Mouse (Mus musculus) heart, postnatal 4 days (tissue): ENCODE measurements around the gene Ndufa4l2. TPM values are rescaled to one million over a fixed set of nuclear protein-coding genes. Genes with fewer than 3 reads are reported as not detected.

ENCODE experiments used
- DNase-seq: peaks from one replicate; pipeline ENCODE4 v3.0.0; 2021
- total RNA-seq, 2 experiments: library from RNA; stranded (reverse); gene quantifications; 2 replicates each; pipeline ENCODE4 v1.2.3; 2021

Gene Ndufa4l2
- total RNA-seq, 2 experiments from 2014 or later: 34.2 to 34.9 TPM

GRCm38 (mm10) chr10:127509837-127510701 lies 4.7 kb upstream of the Ndufa4l2 start:
- DNase-seq: no peak

DNA sequence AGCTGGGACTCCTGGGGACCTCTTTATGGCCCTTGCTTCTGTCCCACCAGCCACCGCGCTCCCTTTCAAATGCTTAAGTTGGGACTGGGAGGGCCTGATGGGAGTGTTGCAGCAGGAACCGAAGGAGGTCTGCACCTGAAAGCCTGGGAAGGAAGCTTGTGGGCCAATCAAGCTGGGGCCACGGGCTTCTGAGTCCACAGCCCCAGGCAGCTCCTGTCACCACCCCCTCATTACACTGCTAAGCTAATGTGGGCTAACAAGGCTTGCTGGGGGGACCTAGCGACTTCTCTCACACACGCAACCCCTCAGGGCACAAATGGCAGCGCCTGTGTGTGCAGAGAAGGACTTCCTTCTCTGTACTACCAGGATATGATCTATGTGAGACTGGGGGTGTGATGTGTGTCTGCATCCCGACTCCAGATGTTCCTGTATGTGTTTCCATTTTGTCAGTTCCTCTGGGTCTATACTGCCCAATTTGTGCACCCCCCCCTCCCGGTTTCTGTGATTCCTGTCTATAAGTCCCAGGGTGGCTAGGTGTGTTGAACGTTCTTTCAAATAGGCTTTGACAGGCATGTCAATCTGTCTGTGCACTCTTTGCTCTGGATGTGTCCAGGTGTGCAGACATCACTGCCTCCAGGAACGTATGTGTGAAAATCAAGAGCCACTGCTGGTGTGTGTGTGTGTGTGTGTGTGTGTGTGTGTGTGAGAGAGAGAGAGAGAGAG lies 3.7 kb upstream of the Ndufa4l2 start:
- no peak for DNase-seq

- peak; percentile 44 for DNase-seq
Measured at GRCm38 (mm10) chr10:127511634-127512306, 3.0 kb upstream of the Ndufa4l2 start.

DNA sequence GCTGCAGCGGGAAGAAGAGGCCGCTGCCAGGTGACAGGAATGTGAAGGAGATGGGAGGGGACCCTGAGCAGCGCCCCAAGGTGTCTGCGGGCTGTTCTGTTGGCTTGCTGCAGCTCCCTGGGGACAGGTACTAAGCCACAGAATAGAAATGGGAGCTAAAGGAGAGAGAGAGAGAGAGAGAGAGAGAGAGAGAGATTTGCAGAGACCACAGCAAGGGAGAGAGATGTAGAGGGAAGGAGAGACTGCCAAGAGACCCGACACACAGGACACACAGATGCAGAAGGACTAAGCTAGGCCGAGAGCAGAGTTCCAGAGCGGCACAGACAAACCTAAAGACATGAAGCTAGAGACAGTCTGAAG lies 2.5 kb upstream of the Ndufa4l2 start:
- DNase-seq: no peak

DNA sequence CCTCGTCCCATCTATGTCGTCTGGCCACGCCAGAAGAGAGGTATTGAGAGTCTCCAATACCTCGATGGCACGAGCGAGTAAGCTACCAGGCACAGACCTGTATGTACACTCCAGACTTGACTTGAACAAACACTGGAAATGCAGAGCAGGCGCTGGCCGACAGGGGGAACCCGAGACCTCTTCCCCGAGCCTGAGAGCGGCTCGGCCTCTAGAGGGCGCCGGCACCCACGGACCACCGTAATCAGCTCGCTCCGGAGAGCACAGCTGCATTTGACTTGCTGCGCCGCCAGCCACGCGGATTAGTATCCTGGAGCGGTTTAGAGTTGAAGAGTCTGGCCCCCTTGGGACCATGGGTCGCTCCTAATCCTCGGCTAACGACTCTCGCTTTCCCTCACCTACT lies 2.0 kb upstream of the Ndufa4l2 start:
- DNase-seq: peak; percentile 97

DNA sequence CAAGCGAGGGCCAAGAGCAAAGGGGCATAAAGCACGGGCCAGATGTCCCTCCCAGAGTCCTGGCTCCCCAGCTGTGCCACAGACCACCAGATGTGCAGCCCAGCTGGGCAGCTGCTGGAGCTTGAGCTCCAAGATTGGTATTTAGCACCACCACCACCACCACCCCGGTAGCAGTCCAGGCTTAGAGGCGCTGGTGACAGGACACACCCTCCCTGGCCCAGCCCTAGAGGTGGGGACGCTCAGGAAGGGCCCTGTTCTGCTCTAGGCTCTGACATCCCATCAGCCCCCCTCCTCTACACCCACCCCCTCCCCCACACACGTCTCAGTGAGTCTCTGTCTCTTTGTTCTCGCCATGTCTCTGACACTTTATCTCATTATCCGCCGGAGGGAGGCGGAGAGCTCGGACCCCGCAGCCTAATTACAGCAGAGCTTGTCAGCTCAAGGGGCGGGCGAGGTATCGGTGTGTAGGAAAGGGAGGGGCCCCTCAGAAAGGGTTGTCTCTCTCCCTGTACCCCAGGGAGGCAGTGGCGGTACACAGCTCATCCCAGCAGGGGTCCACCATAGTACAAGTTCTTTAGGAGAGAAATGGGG lies 1.2 kb upstream of the Ndufa4l2 start:
- DNase-seq: no peak

DNA sequence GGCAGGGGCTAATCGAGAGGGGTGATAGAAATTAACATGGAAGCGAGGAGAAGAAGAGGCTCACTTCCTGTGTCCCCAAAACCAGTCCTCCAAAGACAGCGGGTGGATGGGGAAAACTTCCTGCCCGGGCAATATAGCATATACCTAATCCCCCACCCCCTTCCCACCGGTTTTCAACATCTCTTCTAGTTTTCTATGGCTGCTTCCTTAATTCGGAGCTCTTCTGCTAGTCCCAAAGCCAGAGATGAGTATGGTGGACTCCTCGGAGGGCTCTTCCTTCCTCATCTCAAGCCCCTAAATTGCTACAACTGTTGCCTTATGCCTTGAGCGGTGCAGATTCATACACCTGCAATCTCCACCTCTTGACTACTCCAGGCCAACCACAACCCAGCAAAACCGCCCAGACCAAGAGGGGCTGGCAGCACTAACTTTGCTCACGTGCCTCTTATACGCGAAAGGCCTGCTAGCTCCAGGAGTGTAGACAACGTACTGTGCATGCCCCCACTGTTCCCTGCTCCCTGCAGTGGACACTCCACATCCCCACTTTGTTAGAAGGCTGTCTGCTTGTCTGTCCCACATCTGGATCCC lies 562 bp upstream of the Ndufa4l2 start:
- no peak for DNase-seq

- DNase-seq: no peak
Measured at GRCm38 (mm10) chr10:127515271-127515982, 660 bp downstream of the Ndufa4l2 start.

DNA sequence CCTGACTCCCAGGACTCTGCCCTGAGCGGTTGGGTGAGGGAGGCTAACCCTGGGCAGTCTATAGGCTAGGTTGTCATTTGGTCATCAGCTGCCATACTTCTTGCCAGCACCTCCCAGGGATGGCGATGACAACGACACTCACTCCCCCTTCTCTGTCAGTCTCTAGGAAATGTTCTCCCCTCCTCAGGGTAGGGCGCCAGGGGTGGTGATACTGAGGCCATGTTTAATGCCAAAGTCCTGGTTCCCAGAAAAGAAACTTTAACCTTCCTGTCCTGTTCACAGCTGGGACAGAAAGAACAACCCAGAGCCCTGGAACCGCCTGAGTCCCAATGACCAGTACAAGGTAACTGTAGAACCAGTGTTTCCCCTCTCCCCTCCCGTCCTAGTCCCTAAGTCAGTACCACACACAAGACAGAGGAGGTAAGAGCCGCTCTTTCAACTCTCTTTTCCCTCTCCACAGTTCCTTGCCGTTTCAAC lies 1.3 kb downstream of the Ndufa4l2 start:
- DNase-seq: no peak

DNA sequence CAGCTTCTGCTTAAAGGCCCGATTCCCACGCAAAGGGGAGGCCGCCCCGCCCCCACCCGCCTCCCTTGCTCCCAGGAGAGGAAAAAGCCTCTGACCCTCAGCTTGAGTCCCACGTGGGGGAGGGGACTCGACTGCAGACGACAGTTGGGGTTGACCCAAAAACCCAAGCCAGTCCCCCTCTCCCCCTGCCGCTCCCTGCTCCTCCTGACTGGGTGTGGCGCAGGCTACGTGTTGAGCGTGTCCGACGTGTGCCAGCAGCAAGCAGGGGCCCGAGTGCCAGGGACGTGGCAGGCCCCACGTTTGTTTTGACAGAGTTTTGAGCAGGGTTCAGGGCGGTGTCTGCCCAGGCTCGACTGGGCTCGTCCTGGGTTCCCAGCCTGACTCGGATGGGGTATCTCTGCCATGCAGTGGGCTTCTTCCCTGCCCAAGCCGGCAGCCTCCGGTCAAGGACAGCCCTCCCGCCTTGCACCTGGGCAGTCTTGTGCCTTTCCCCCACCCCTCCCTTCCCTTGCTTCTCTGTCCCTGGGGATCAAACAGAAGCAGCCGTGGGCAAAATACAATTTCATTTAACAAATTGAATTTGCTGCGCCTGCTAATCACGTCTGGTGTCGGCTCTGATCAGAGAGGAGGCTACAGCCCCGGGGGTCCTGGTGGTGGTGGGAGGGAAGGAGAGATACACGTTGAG lies 2.0 kb downstream of the Ndufa4l2 start:
- DNase-seq: peak; percentile 68

GRCm38 (mm10) chr10:127517941-127518340 lies 3.2 kb downstream of the Ndufa4l2 start:
- no peak for DNase-seq

GRCm38 (mm10) chr10:127519041-127519701 lies 4.4 kb downstream of the Ndufa4l2 start:
- no peak for DNase-seq

GRCm38 (mm10) chr10:127519903-127520713 lies 5.3 kb downstream of the Ndufa4l2 start:
- no peak for DNase-seq

DNA sequence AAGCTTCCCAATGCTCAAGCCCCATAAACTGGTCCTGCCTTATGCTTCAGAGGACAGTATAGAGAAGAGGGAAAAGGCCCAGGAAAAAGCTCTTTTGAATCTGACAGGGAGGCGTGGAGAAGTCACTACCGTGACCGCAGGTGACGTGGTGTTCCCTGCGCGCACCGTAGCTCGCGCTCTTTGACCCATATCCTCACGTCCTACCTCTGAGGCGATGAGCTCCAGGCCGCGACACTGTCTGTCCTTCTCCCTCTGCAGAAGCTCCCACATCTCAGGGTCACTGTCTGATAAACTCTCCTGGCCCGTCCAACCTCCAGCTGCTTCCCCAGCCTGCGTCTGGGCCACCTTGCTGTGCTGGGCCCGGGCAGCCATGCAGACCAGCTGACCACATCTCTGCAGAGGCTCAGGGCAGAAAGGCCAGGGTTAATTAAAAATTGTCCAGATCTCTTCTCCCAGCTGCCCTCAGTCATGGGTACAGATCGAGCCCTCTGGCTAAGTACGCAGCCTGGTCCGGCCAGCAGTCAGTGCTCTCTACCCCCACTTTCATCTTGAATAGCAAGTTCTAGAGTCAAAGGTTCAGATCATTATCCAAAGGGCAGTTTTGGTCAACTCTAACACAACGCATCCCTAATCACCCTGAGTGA lies 6.1 kb downstream of the Ndufa4l2 start:
- DNase-seq: no peak

- DNase-seq: no peak
Measured at GRCm38 (mm10) chr10:127521611-127522080, 6.9 kb downstream of the Ndufa4l2 start.

- DNase-seq: peak; percentile 88
Measured at GRCm38 (mm10) chr10:127522088-127522581, 7.4 kb downstream of the Ndufa4l2 start, which contains the start of gene Shmt2. Gene Shmt2, minus strand, starts transcription at chr10:127522444.

DNA sequence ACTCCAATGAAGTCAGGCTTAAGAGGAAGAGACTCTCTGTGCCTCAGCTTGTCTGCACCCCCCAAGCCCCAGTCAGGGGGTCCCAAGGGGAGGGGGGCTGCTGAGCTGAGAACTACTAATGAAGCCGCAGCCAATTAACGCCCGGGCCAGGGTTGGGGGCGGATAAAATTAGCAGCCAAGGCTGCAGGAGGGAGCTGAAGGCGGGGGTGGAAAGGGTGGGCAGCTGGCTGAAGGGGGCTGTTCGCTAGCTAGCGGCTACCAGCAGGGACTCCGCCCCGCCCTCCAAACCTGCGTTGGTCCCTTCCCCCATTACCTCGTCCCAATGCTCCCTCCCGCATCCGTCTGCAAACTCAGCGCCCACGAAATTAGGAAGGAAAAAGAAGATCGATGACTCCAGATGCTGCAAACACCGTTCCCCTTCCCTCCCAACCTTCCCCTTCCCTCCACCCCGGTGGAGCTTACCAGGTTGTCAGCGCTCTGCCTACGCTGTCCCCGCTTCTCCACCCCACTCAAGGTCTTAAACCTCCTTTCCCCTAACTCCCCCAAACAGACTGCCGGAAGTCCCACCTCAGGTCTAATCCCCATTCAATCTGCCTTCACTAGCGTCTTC lies 10.0 kb downstream of the Ndufa4l2 start:
- no peak for DNase-seq

- no peak for DNase-seq
Measured at GRCm38 (mm10) chr10:127526048-127526447, 11.3 kb downstream of the Ndufa4l2 start.
